In genomic region chr8:47852737-47853136, GRCm38 (mm10) we compare ENCODE assay signal across 13 mouse cellular contexts. TPM values are rescaled to one million over a fixed set of nuclear protein-coding genes. Genes with fewer than 3 reads are reported as not detected.
A peak's percentile ranks its signal among the peaks of the same experiment; 100 is the strongest.
DNase-seq lines count a peak whose midpoint lies in the region; ATAC-seq and TF ChIP-seq lines count a peak whose summit lies in the region.
"Had no signal": no experiment of that assay in that cellular context is flagged by ENCODE, and none has a peak within 500 bp of the region (broad histone marks: within the 10 kb centered on the region; RNA-seq: fewer than 3 reads in every experiment).

No protein-coding gene starts in this region.

- 85% methylated on average over 5 of the region's 5 CpGs for WGBS in hindbrain, embryonic 15.5 days
- 78% methylated on average over 5 of the region's 5 CpGs for WGBS in hindbrain, embryonic 14.5 days
- 73% methylated on average over 5 of the region's 5 CpGs for WGBS in embryonic facial prominence, embryonic 14.5 days

- H3K36me3 ChIP-seq in hindbrain, embryonic 15.5 days = peaks cover 10% of the 10 kb centered on the region; the same call in 1 of the 2 replicates
- peaks cover 27% of the 10 kb centered on the region for H3K36me3 ChIP-seq in hindbrain, embryonic 14.5 days (replicated peaks; ENCODE audit: control insufficient read depth, insufficient read depth)
- H3K36me3 ChIP-seq in embryonic facial prominence, embryonic 14.5 days (ENCODE audit: control insufficient read depth, insufficient read depth, low read length) = peaks cover 67% of the 10 kb centered on the region
- peaks cover 22% of the 10 kb centered on the region for H3K36me3 ChIP-seq in myocyte (ENCODE audit: control insufficient read depth, insufficient read depth)

- H3K9ac ChIP-seq in hindbrain, embryonic 15.5 days = no peak overlapping the region
- no peak overlapping the region for H3K9ac ChIP-seq in hindbrain, embryonic 14.5 days
- H3K9ac ChIP-seq in embryonic facial prominence, embryonic 14.5 days (ENCODE audit: low read depth, low read length) = 0 out of 2 replicates have a peak overlapping the region, but pooled peaks have one; percentile 42
- H3K9ac ChIP-seq: forebrain, embryonic 12.5 days had no signal

- H3ac ChIP-seq in myocyte (ENCODE audit: control insufficient read depth, insufficient read length) = no peak overlapping the region

- ATAC-seq in hindbrain, embryonic 15.5 days (ENCODE audit: low FRiP score, low read depth) = peak; percentile 42; the same call in 1 of the 2 replicates
- ATAC-seq in hindbrain, embryonic 14.5 days (ENCODE audit: low FRiP score) = no peak
- no peak for ATAC-seq in embryonic facial prominence, embryonic 14.5 days (ENCODE audit: low read depth)

- DNase-seq in hindbrain, embryonic 14.5 days (ENCODE audit: low spot score) = no peak
- DNase-seq in B cell, adult 2 months = peak; percentile 12 to 16
- DNase-seq in embryonic facial prominence, embryonic 14.5 days (ENCODE audit: low spot score) = no peak
- DNase-seq in left cerebral cortex, adult 11 months (ENCODE audit: low spot score) = no peak
- DNase-seq in left cerebral cortex, adult 18-20 months (ENCODE audit: low spot score in 2 of 2) = no peak
- DNase-seq: adrenal gland, postnatal 25 days; embryo, embryonic 11 days; gastrocnemius, postnatal 25 days had no signal

- no peaks in the 10 kb centered on the region for H3K27me3 ChIP-seq in hindbrain, embryonic 15.5 days
- H3K27me3 ChIP-seq in hindbrain, embryonic 14.5 days (ENCODE audit: control insufficient read depth, insufficient read depth, low read length) = no peaks in the 10 kb centered on the region
- no peaks in the 10 kb centered on the region for H3K27me3 ChIP-seq in embryonic facial prominence, embryonic 14.5 days (replicated peaks; ENCODE audit: control insufficient read depth, insufficient read depth, low read length)
- H3K27me3 ChIP-seq in myocyte (ENCODE audit: control insufficient read depth, insufficient read depth, insufficient read length) = no peaks in the 10 kb centered on the region
- H3K27me3 ChIP-seq: CH12.LX; forebrain, embryonic 12.5 days had no signal

- H3K4me1 ChIP-seq in hindbrain, embryonic 15.5 days (replicated peaks) = no peaks in the 10 kb centered on the region
- H3K4me1 ChIP-seq in hindbrain, embryonic 14.5 days (replicated peaks; ENCODE audit: control insufficient read depth, insufficient read depth, low read length) = no peaks in the 10 kb centered on the region
- H3K4me1 ChIP-seq in embryonic facial prominence, embryonic 14.5 days (ENCODE audit: control insufficient read depth, insufficient read depth, low read length) = peaks cover 21% of the 10 kb centered on the region
- H3K4me1 ChIP-seq: forebrain, embryonic 12.5 days had no signal

- no peak overlapping the region for H3K4me2 ChIP-seq in hindbrain, embryonic 15.5 days
- H3K4me2 ChIP-seq in hindbrain, embryonic 14.5 days (replicated peaks) = no peak overlapping the region
- peak overlapping the region; percentile 49 for H3K4me2 ChIP-seq in embryonic facial prominence, embryonic 14.5 days (ENCODE audit: low read depth, low read length)
- H3K4me2 ChIP-seq in myocyte (ENCODE audit: low read depth) = peak overlapping the region; percentile 32
- H3K4me2 ChIP-seq: forebrain, embryonic 12.5 days had no signal

- no peaks in the 10 kb centered on the region for H3K79me2 ChIP-seq in myocyte (ENCODE audit: control insufficient read depth, insufficient read depth)

- no peak overlapping the region for H3K27ac ChIP-seq in hindbrain, embryonic 15.5 days (replicated peaks)
- no peak overlapping the region for H3K27ac ChIP-seq in hindbrain, embryonic 14.5 days
- peak overlapping the region; percentile 86 for H3K27ac ChIP-seq in embryonic facial prominence, embryonic 14.5 days (replicated peaks; ENCODE audit: low read depth, low read length)
- H3K27ac ChIP-seq: forebrain, embryonic 12.5 days; hindbrain, embryonic 10.5 days had no signal

- no peak for TF ChIP-seq POLR2A in myocyte (IDR thresholded peaks at IDR 0.05; ENCODE audit: insufficient read length, low read depth)

- H3K9me3 ChIP-seq in hindbrain, embryonic 15.5 days = no peaks in the 10 kb centered on the region
- H3K9me3 ChIP-seq in hindbrain, embryonic 14.5 days (ENCODE audit: control insufficient read depth, low read length) = no peaks in the 10 kb centered on the region
- H3K9me3 ChIP-seq in embryonic facial prominence, embryonic 14.5 days (ENCODE audit: control insufficient read depth, low read length) = no peaks in the 10 kb centered on the region
- H3K9me3 ChIP-seq: forebrain, embryonic 12.5 days; hindbrain, embryonic 10.5 days had no signal

- H3K4me3 ChIP-seq in hindbrain, embryonic 15.5 days = no peak overlapping the region
- H3K4me3 ChIP-seq in hindbrain, embryonic 14.5 days (replicated peaks; ENCODE audit: low read length) = no peak overlapping the region
- no peak overlapping the region for H3K4me3 ChIP-seq in embryonic facial prominence, embryonic 14.5 days (ENCODE audit: low read depth, low read length)
- H3K4me3 ChIP-seq in myocyte = no peak overlapping the region
- H3K4me3 ChIP-seq: forebrain, embryonic 12.5 days; hindbrain, embryonic 10.5 days had no signal

TF ChIP-seq in myocyte, 11 proteins besides CTCF, POLR2A, EP300 and RAD21:
- TF ChIP-seq MYOG (IDR thresholded peaks at IDR 0.05; ENCODE audit: control insufficient read depth in 1 of 3, insufficient read depth in 1 of 3, insufficient read length in 2 of 3, low read depth in 2 of 3) (peak in 2 of 3 experiments; percentile 57 to 59), E2F4 (IDR thresholded peaks at IDR 0.05; ENCODE audit: insufficient read depth) (no peak), MYOD1 (IDR thresholded peaks at IDR 0.05; ENCODE audit: control insufficient read depth in 1 of 3, insufficient read length in 2 of 3, low read depth in 2 of 3) (peak in 2 of 3 experiments; percentile 39 to 63)

RNA-seq across cellular contexts. Expression of gene Cldn22, which starts 28.5 kb away (rescaled TPM):
- not detected in 2 replicates for polyA plus RNA-seq in hindbrain, embryonic 15.5 days (2015; fragmentation: Nextera tagmentation; extraction: Ambion mirVana)
- polyA plus RNA-seq in hindbrain, embryonic 14.5 days (2014; fragmentation: Nextera tagmentation; extraction: Ambion mirVana) = not detected in 2 replicates
- not detected in 2 replicates for polyA plus RNA-seq in embryonic facial prominence, embryonic 14.5 days (2014; fragmentation: Nextera tagmentation; extraction: Ambion mirVana)
- not detected for polyA plus RNA-seq in myocyte (2012; fragmentation: generic; extraction: Trizol)
- total RNA-seq in left cerebral cortex, adult 18-20 months (2021) = 1 to 10 TPM in 1 of 2 experiments, under 1 TPM in 1; 0.63 to 1.3 TPM
- total RNA-seq: CH12.LX had no signal
- polyA plus RNA-seq: forebrain, embryonic 12.5 days; hindbrain, embryonic 10.5 days had no signal

RNA-seq across cellular contexts. Expression of gene Cldn24, which starts 30.8 kb away (rescaled TPM):
- polyA plus RNA-seq in hindbrain, embryonic 15.5 days (2015; fragmentation: Nextera tagmentation; extraction: Ambion mirVana) = not detected in 2 replicates
- polyA plus RNA-seq in hindbrain, embryonic 14.5 days (2014; fragmentation: Nextera tagmentation; extraction: Ambion mirVana) = not detected in 2 replicates
- polyA plus RNA-seq in embryonic facial prominence, embryonic 14.5 days (2014; fragmentation: Nextera tagmentation; extraction: Ambion mirVana) = not detected in 2 replicates
- not detected for polyA plus RNA-seq in myocyte (2012; fragmentation: generic; extraction: Trizol)
- not detected for total RNA-seq in left cerebral cortex, adult 18-20 months (2021)
- total RNA-seq: adrenal gland, postnatal 25 days; CH12.LX; gastrocnemius, postnatal 25 days had no signal
- polyA plus RNA-seq: forebrain, embryonic 12.5 days; hindbrain, embryonic 10.5 days had no signal

Comparison
In these comparisons a context has a peak if more than half of its experiments do, and no peak if none do; other contexts are left out.
1. H3K4me2 ChIP-seq: peak in embryonic facial prominence, embryonic 14.5 days (single experiment) and myocyte (single experiment); none in hindbrain, embryonic 15.5 days (single experiment) and hindbrain, embryonic 14.5 days (single experiment).
2. DNase-seq: peak in B cell, adult 2 months (2 of 2); none in hindbrain, embryonic 14.5 days (single experiment), embryonic facial prominence, embryonic 14.5 days (single experiment), left cerebral cortex, adult 11 months (single experiment) and left cerebral cortex, adult 18-20 months (0 of 2).